ENCODE assay signal across 11 mouse cellular contexts in genomic region chr13:45473311-45473710, GRCm38 (mm10).
"Had no signal": no experiment of that assay in that cellular context is flagged by ENCODE, and none has a peak within 500 bp of the region (broad histone marks: within the 10 kb centered on the region; RNA-seq: fewer than 3 reads in every experiment).

No protein-coding gene starts in this region.

- H3K9ac ChIP-seq: limb, embryonic 15.5 days; liver, embryonic 14.5 days; midbrain, embryonic 13.5 days; neural tube, embryonic 12.5 days; stomach, embryonic 15.5 days had no signal

- ATAC-seq: midbrain, embryonic 13.5 days had no signal

- DNase-seq: kidney, postnatal 25 days; layer of hippocampus, postnatal 36 days; lung, adult 18-20 months; right cerebral cortex, postnatal 14 days; thymus, adult 2 months; thymus, postnatal 25 days had no signal

- H3K36me3 ChIP-seq: limb, embryonic 15.5 days; midbrain, embryonic 13.5 days; neural tube, embryonic 12.5 days; stomach, embryonic 15.5 days had no signal

- H3K27me3 ChIP-seq: limb, embryonic 15.5 days; stomach, embryonic 15.5 days had no signal

- H3K27ac ChIP-seq: limb, embryonic 15.5 days; liver, embryonic 14.5 days; midbrain, embryonic 13.5 days; neural tube, embryonic 12.5 days; stomach, embryonic 15.5 days had no signal

- H3K4me3 ChIP-seq: limb, embryonic 15.5 days; midbrain, embryonic 13.5 days; neural tube, embryonic 12.5 days; stomach, embryonic 15.5 days had no signal
